Mouse (Mus musculus): ENCODE results near the gene 4930558K02Rik.

Gene 4930558K02Rik

GRCm38 (mm10) chr1:161902692-161903452 lies 76.6 kb downstream of the 4930558K02Rik start:
- no peak for DNase-seq (ENCODE audit: low spot score in 2 of 2)

GRCm38 (mm10) chr1:161900129-161900528 lies 79.3 kb downstream of the 4930558K02Rik start:
- DNase-seq (ENCODE audit: low spot score in 2 of 2), result no peak

GRCm38 (mm10) chr1:161897235-161897634 lies 82.2 kb downstream of the 4930558K02Rik start:
- DNase-seq (ENCODE audit: low spot score in 2 of 2), result no peak

GRCm38 (mm10) chr1:161896130-161896529 lies 83.3 kb downstream of the 4930558K02Rik start:
- no peak for DNase-seq (ENCODE audit: low spot score in 2 of 2)

- no peak for DNase-seq (ENCODE audit: low spot score in 2 of 2)
Measured at GRCm38 (mm10) chr1:161895014-161895413, 84.4 kb downstream of the 4930558K02Rik start.

- no peak for DNase-seq (ENCODE audit: low spot score in 2 of 2)
Measured at GRCm38 (mm10) chr1:161894553-161894952, 84.9 kb downstream of the 4930558K02Rik start.

GRCm38 (mm10) chr1:161894126-161894525 lies 85.3 kb downstream of the 4930558K02Rik start:
- DNase-seq (ENCODE audit: low spot score in 2 of 2), result no peak
